Mouse (Mus musculus) frontal cortex, adult (tissue): ENCODE results near the gene Exoc8.

Source experiments
- ATAC-seq: cut with Nextera tagmentation; 2 replicates; pipeline ENCODE4 v1.9.2; 2017; ENCODE audit warnings: mild to moderate bottlenecking, moderate library complexity, mixed read lengths; ENCODE audit not compliant: low TSS enrichment

Gene Exoc8

DNA sequence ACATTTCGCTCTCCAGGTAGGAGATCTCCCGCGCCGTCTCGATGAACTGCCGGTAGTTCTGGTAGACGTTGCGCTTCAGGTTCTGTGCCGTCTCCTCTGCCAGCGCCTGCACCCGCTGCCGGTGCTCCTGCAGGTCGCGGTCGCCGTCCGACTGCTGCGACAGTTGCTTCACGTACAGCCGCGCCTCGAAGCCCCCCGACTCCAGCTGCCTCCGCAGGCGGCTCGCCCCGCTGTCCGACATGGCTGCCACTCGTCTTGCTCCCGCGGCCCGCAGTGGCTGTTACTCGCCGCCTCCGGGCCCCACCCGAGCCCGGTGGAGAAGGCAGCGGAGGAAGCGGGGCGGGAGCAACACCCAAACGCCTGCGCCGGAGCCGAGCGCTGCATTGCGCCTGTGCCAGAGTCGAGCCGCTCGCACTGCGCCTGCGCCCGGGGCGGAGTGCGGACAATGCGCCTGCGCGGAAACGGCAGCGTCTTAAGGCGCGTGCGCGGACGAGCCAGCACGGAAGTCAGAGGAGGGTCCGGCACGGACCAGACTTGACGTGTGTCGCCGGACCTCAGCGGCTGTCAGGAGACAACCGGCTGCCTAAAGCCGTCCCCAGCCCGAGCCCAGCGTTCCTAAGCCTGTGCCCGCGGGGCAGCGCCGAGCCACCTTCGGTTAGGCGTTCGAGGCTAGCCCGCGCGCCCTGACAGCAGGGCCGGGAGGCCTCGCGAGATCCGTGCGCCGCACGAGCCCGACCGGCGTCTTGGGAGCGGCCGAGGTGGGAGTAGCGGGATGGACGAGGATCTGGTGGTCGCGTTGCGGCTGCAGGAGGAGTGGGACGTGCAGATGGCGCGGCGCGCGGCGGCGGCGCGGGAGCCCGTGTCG, at the start of gene Exoc8, which contains the start of gene Sprtn:
Gene Exoc8 (minus strand): TSS at position 320 of the 865 bp plus-strand sequence.
Gene Sprtn (plus strand): TSS at position 501 of the 865 bp plus-strand sequence.
- peak; percentile 90 for ATAC-seq

DNA sequence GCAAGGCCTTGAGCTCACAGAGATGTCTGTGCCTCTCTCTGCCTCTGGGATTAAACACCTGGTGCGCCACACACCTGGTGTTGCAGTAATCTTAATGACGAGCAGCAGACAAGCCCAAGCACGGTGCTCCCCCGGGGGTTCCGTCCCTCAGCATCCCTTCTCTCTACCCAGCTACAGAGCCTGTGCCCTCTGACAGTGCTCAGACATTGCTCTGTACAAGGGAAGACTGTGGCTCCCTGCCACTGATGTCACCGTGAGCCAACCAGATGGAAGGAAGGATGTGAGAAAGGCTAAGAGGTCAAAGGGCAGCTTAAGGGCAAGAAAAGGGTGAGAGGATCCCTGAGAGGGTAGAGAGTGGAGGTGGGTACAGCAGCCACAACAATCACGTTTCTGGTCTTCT, 46.9 kb upstream of the Exoc8 start:
- ATAC-seq, result no peak

DNA sequence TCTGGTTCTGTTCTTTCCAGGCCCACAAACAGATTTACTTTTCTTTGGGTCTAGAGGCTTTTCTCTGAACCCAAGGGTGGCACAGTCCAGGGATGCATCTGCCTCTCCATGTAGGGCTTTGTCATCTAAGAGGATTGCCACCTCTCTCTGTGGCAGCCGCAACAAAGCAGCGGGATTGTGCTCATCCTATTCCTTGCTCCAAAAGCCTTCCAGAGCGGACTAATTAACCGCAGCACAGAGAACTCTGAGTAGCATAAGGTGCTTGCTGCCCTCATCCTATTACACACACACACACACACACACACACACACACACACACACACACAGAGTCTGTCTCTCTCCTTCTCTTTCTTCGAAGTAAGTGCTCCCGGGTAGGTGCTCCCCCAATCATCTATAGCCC, 46.3 kb upstream of the Exoc8 start:
- no peak for ATAC-seq

DNA sequence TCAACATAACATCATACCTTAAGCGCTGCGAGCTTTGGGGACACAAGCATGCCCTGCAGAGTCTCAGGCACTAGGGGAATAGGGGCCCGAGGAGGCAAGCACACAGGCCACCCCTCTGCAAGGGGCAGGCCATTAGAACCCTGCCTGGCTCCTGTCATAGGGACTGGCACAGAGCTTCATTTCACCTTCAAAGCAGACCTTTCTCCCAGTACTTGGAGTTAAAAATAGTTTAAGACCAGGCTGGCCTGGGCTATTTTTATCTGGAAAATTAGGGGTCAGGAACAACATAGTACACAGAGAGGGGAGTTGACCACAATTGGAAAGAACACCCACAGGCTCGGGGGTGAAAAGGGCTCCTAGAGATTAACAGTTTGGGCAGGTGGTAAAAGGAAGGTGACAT, 39.8 kb upstream of the Exoc8 start:
- no peak for ATAC-seq

DNA sequence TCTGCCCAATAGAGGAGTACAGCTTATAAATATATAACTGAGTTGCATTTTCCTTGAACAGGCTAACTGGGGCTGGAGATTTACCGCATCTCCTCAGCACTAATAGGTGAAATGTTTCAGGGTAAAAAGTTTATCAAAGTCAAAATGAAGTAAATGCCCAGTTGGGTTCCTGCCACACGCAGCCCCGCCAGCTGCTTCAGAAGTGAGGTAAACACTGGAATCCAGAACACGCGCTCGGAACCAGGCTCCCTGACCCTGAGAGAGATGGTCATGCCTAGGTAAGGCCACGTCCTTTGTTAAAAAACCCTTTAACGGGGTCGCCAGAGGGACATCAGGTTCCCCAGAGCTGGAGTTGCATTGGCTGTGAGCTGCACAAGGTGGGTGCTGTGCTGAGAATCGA, 39.2 kb upstream of the Exoc8 start:
- no peak for ATAC-seq

DNA sequence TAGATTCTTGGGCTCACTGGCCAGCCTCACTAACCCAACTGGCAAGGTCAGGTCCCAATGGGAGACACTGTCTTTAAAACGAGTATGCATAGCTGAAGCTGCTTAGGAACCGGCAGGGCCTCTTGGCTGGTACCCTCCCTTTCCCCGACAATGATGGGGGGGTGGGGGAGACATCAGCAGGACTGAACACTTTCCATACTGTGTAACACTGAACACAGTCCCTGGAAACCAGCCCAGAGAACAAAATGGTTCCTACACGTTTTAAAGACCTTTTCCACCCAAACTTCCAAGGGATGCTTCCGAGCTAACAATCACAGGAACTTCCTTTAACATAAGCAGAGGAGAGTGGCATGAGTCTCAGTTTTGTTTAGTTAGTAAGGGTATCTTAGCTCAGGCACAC, 37.6 kb upstream of the Exoc8 start:
- no peak for ATAC-seq

DNA sequence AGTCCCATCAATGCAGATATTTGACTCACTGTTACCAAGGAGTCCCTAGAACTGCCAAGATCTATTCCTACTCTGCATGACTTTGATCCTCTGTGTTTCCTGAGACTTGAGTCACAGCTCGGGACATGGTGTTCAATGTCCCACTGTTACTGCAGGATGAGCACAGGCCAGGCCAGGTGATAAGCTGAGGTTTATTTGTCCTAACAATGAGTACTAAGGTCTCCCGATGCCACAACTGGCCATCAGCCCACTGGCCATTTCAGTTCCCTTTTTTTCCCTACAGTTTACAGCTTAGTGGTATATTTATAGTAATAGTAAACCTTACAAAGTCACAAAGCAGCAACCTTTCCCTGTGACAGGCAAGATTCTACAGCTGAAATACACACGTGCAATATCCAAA, 34.9 kb upstream of the Exoc8 start:
- no peak for ATAC-seq

DNA sequence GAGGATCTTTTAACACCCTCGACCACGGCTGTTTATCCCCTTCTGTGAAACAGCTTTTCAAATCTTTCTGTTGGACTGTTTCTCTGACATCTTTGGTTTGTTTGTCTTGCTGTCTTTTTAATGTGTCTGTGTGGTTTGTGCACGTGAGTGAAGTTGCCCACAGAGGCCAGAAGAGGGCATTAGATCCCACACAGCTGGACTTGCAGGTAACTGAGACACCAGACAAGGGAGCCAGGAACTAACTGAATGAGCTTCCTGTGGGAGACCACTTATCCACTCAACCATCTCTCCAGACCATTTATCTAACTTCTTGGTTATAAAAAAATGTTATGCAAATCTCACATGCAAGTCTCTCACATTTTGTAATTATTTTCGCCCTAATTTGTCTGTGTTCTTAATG, 33.1 kb upstream of the Exoc8 start:
- ATAC-seq, result no peak

DNA sequence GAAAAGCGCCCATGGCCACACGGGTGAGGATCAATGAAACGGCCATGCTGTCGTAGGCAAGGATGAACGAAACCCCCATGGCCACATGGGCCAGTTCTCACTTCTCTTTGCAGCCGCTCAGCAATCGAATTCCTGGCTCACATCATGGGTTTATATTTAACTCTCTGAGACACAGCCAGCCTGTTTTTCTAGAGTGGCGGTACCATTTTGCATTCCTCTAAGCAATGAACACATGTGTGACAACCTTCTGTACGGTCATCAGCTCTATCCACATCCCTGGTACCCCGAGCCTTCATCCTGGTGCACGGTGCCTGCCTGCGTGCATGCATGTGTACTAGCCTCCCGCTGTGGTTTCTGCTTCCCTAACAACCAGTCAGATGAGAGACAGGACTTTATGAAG, 32.6 kb upstream of the Exoc8 start:
- ATAC-seq, result peak; percentile 58

DNA sequence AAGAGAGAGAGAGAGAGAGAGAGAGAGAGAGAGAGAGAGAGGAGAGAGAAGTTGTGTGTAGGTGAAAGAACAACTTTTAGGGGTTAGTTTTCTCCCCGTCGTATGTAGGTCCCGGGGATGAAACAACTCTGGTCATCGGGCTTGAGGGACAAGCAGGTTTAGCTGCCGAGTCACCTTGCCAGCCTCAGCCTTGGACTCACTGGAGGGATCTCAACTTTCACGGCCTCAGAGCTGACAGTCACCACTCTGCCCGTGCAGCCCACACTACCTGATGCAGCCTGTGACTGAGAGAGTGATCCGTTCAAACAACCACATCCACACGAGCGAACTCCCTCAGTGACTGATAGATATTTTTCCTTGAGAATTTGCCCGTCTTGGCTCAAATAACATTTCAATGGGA, 31.5 kb upstream of the Exoc8 start:
- no peak for ATAC-seq

DNA sequence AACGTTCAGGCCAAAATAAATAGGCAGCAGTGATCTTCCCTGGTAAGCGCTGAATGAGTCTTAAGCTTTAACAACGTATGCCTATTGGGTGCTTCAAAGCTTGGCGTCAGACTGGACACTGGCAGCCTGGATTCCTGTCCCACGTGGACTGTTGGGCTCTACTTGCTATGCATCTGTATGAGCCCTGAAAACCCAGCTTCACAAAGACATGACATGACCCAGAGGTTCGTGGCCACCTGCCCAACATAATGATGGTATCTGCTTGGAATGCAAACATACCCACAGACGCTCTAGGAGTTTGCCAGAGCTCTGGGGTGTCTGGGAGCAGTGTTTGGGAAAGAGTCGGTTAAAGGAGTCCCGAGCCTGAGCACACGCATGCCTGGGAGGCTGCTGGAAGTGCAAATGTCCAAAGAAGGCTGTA, 28.9 kb upstream of the Exoc8 start:
- ATAC-seq, result no peak

DNA sequence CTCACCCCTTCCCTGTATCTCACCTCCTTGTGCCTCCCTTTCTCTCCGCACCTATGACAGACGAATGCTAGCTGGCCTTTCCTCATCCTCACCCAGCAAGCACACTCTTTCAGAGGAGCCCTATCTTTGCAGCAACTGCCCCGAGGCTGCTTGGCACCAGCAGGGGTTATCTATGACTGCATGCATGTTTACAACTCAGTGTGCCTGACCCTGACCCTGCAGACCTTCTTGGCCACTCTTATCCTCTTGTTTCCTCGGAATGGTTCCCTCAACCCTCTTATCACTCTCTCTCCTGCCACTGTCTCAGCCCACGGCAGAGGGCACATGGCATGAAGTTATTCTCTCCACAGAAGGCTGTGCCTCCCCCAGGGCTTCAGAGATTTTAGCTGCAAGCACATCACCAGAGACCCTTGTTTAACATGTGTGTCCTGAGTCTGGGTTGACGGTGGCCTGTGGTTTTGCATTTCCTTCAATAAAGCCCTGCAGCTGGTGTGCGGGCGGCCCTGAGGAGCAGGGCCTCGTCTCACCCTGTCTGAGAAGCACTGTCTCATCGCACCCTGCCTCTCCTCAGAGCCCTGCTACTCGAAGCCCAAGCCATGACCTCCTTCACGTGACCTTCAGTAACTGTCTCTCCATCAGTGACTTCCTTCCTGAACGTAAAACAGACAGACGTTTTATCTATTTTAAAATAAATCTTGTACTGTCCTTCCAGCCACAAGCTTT, 28.2 kb upstream of the Exoc8 start:
- no peak for ATAC-seq

DNA sequence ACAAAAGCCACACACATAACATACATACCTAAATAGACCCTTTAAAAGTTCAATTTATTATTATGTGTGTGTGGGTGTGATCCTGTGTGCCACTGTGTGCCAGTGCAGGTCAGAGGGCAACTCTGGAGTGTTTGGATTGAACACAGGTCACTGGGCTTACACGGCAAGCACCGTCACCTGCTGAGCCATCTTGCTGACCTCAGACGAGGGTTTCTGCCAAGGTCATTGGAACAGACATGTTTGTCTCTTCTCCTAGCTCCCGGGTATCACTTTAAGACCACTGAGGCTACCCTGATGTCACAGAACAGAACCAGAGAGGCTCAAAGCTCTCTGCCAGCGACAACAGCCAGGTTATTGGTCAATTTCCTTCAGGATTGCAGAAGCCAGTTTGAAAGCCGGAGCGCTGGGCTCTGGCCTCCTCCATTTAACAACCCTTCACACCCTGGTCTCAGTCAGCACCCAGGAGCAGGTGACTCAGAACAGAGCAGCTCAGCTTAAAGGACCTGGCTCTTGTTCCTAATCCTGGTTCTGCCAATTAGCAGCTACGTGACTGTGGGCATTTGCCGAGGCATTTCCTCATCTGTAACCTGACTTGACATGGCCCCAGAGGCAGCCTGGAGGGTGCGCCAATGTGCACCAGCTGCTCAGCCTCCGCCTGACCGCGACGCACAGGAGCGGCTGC, 26.6 kb upstream of the Exoc8 start:
- no peak for ATAC-seq

DNA sequence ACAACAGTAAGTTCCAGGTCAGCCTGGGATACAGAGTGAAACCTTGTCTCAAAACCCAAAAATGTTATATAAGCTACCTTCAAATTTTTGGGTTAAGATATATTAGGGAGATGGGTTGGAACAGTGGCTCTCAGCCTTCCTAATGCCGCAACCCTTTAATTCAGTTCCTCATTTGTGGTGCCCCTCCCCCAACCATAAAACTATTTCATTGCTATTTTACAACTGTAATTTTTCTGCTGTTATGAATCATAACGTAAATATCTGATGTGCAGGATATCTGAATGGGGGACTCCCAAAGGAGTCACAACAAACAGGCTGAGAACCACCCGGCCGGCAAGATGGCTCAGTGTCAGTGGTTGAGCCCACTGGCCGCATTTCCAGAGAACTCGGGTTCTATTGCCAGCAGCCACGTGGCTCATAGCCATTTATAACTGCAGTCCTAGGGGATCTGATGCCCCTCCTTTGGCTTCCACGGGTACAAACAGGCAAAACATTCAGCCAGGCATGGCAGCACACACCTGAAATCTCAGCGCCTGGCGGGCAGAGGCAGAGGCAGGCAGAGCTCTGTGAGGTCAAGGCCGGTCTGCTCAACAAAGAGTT, 25.1 kb upstream of the Exoc8 start:
- no peak for ATAC-seq

DNA sequence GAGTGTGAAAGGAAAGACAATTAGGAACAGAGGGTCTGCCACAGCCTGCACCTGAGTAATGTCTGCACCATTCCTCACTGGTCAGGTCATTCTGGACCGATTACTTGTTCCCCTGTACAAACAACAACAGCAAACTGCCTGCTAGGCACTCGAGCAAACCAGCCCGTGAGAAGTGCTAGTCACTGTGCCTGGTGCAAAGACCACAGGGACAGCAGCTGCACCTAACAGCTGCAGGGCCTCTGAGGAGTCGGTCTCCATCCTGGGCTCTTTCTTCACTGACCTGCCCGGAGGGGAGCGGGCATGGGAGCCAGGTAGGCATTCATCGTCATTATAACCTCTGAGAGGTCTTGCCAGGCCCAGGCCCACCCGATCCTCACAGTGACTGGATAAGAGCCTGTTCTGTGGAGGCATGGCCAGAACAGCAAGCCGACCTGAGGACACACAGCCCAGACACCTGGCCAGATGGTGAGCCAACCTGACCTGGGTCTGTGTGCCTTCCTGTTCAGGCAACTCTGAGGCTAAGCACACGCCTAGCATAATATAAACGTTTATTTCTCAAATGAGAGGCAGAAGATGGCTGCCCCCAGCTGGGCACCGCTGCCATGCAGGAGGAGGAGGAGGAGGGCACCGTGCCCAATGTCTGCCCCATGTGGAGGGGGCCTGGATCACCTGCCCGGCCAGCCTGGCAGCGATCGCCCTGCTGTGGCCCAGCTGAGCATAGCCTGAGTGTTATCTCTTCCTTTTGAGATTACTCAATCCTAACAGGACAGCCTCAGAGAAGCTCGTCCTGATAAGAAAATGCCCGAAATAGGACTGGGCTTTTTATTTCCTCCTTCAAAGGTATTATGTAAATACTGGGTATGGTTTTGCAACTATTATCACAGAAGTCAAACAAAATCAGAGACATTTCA, 24.1 kb upstream of the Exoc8 start:
- peak; percentile 11; the same call in 1 of the 2 replicates for ATAC-seq

DNA sequence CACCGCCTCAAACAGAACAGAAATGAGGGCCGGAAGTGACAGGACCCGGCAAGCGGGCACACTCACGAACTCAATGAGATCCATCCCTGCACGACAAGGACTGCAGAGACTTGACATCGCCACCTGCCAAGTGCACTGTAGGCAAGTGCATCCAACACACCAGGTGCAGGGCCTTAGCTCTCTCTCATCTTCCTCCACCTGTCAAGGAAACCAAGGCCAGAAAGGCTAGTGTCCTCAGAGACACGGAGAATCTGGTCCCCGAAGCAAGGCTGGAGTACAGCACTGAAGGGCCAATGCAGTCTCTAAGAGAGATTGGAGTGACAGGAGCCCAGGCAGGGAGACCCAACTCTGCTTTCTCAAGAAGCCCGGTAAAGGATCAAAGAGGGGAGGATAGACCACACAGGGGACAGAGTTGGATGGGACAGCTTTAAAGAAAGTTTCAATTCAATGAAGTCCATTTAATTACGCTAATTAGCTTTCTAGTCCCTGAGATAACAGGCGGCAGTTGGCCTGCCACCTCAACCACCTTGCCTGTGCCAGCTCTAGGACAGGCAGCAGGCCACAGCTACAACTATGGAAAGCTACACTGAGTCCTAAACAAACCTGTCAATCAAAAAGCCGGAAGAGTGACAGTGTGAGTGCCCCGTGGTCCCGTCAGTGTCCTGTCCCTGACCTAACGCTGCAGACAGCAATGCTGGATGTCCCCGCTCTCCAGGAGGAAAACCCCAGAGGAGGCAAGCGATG, 20.4 kb upstream of the Exoc8 start:
- ATAC-seq, result no peak

DNA sequence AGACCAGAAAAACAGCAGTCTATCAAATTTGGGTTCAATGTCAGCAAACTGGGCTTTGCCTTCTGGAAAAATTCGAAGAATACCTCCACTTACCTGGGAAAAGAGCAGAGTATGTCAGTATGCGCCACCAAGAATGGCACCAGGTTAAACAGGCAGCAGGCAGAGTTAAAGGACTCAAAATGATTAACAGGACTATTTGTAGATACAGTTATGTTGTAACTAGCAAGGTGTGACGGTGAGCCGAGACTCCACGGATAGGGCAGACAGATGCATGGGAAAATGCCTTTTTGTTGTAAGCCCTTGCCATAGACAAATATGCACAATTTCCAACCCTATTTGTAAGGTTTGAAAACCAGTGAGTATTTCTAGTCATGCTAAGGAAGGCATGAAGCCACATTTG, 16.6 kb upstream of the Exoc8 start:
- ATAC-seq, result no peak

DNA sequence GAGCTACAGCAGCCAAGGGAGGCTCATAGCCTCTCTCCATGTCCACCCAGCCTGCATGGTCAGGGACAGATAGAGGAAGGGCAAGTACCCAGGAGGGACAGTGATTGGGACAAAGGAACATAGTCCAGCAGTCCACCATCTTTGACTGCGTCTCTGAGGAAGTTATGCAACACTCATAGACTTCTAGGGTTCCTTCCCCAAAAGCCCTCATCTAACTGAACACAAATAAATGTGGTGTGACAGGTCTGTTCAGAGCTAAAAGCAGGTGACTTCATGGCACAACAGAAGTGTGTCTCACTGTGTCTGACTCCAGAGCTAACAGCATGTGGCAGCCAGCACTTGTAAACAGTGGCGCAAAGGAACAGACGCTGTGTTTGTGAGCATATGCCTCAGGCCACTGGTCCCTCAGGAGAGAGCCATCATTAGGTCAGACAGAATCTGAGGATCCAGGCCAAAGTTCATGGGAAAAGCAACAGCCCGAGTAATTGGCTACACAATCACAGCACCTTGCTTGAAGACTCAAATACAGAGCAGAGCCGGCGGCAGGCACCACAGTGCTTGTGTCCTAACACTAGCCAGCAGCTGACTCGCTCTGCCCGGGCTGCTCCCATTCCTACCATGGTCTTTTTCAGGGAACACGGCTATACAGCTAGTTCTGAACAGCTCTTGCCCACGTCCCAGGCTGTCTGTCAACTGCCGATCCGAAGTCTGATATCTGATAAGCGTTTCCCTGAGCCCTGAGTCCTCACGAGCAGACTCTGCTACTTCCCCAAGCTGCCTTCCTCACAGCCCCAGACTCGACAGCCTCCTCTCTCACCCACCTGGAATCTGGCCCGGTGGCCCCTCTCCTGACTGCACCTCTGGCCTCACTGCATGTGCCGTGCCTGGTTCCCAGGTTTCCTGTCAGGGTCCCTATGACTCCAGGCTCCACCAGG, 14.7 kb upstream of the Exoc8 start:
- no peak for ATAC-seq

DNA sequence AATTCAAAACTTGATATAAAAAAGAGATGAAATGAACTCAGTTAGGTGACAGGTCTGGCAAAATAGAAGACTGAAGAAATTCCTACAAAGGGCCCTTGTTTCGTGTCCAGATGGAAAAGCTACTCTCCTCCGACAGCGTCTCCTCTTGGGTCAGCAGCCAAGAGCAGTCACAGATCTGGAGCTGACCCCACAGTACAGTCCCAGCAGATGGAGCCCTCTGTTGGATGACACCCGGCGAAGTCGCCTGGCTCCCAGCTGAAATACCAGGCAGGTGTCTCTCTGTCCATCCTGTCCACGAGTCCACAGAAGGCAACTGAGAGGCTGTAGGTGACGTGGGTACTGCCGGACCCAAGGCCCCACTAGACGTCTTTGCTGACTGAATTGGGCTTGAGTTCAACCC, 12.8 kb upstream of the Exoc8 start:
- ATAC-seq, result no peak
